ENCODE assay signal across 8 mouse cellular contexts in genomic region chr3:108536517-108537260, GRCm38 (mm10). TPM values are rescaled to one million over a fixed set of nuclear protein-coding genes. Genes with fewer than 3 reads are reported as not detected.
DNase-seq lines count a peak whose midpoint lies in the region; ATAC-seq and TF ChIP-seq lines count a peak whose summit lies in the region.

5330417C22Rik (minus strand) TSS chr3:108536536.

- no peaks in the 10 kb centered on the region for H3K9me3 ChIP-seq in G1E (replicated peaks)
- H3K9me3 ChIP-seq in forebrain, embryonic 14.5 days (replicated peaks; ENCODE audit: control insufficient read depth, low read length): no peaks in the 10 kb centered on the region
- H3K9me3 ChIP-seq in hindbrain, embryonic 16.5 days (ENCODE audit: control insufficient read depth, low read length): no peaks in the 10 kb centered on the region

- H3K27me3 ChIP-seq in G1E (ENCODE audit: insufficient read depth, low read length): peaks cover 34% of the 10 kb centered on the region
- no peaks in the 10 kb centered on the region for H3K27me3 ChIP-seq in forebrain, embryonic 14.5 days (replicated peaks; ENCODE audit: control insufficient read depth, insufficient read depth, low read length)
- peaks cover 2% of the 10 kb centered on the region; the same call in 1 of the 2 replicates for H3K27me3 ChIP-seq in hindbrain, embryonic 16.5 days (replicated peaks; ENCODE audit: control insufficient read depth, insufficient read depth, low read length)

- peak within 1 kb of the TSS; percentile 30; the same call in 1 of the 2 replicates for H3K4me3 ChIP-seq in G1E (ENCODE audit: low read depth, low read length)
- peak within 1 kb of the TSS; percentile 43 for H3K4me3 ChIP-seq in forebrain, embryonic 14.5 days (ENCODE audit: low read depth, low read length)
- H3K4me3 ChIP-seq in hindbrain, embryonic 16.5 days (ENCODE audit: low read length): peak within 1 kb of the TSS; percentile 45
- H3K4me3 ChIP-seq in left cerebral cortex, adult 2 months: peak within 1 kb of the TSS; percentile 60

- DNase-seq in G1E (ENCODE audit: low spot score): no peak
- DNase-seq in brain, embryonic 18.5 days (ENCODE audit: low read depth, low spot score): peak; percentile 79
- DNase-seq in forebrain, embryonic 14.5 days (ENCODE audit: low spot score): peak; percentile 86
- peak; percentile 91 to 93 for DNase-seq in left cerebral cortex, adult 2 months (ENCODE audit: extremely low spot score in 1 of 2, low spot score in 2 of 2)
- peak; percentile 69 for DNase-seq in lung, postnatal 36 days
- DNase-seq in right cerebral cortex, adult 2 months (ENCODE audit: low spot score in 2 of 2): peak; percentile 91

- under 1% methylated on average over 35 of the region's 35 CpGs for WGBS in forebrain, embryonic 14.5 days
- under 1% methylated on average over 34 of the region's 35 CpGs for WGBS in hindbrain, embryonic 16.5 days

- H3K4me1 ChIP-seq in G1E (ENCODE audit: insufficient read depth, low read depth, low read length): peaks cover 10% of the 10 kb centered on the region
- H3K4me1 ChIP-seq in forebrain, embryonic 14.5 days (ENCODE audit: control insufficient read depth, insufficient read depth, low read length): peaks cover 7% of the 10 kb centered on the region
- H3K4me1 ChIP-seq in hindbrain, embryonic 16.5 days (ENCODE audit: control insufficient read depth, insufficient read depth, low read depth, low read length): peaks cover 8% of the 10 kb centered on the region; the same call in 1 of the 2 replicates

- peak within 1 kb of the TSS; percentile 90 for H3K4me2 ChIP-seq in forebrain, embryonic 14.5 days (ENCODE audit: low read length)
- peak within 1 kb of the TSS; percentile 67 for H3K4me2 ChIP-seq in hindbrain, embryonic 16.5 days (ENCODE audit: low read length)

- intact Hi-C loops in left cerebral cortex, adult 2 months (cut with DNase I): loop anchor here (1.0 kb wide), 1 partner anchor 18 kb away; no protein-coding TSS in a partner anchor

- TF ChIP-seq CTCF in G1E (IDR thresholded peaks at IDR 0.05; ENCODE audit: low read depth, low read length): no peak
- no peak for TF ChIP-seq CTCF in left cerebral cortex, adult 2 months (IDR thresholded peaks at IDR 0.05)

- H3K9ac ChIP-seq in forebrain, embryonic 14.5 days (ENCODE audit: low read length): peak within 1 kb of the TSS; percentile 44
- H3K9ac ChIP-seq in hindbrain, embryonic 16.5 days (ENCODE audit: low read depth, low read length): peak within 1 kb of the TSS; percentile 67

- H3K27ac ChIP-seq in forebrain, embryonic 14.5 days (ENCODE audit: low read depth, low read length): peak within 1 kb of the TSS; percentile 46; the same call in 1 of the 2 replicates
- peak within 1 kb of the TSS; percentile 77 for H3K27ac ChIP-seq in hindbrain, embryonic 16.5 days (ENCODE audit: low read depth, low read length)
- H3K27ac ChIP-seq in left cerebral cortex, adult 2 months: peak within 1 kb of the TSS; percentile 96

- ATAC-seq in G1E (ENCODE audit: extremely low read depth, insufficient number of reproducible peaks, low FRiP score, poor library complexity, severe bottlenecking): no peak
- ATAC-seq in forebrain, embryonic 14.5 days: peak; percentile 94
- peak; percentile 98 for ATAC-seq in hindbrain, embryonic 16.5 days
- ATAC-seq in erythroid progenitor cell, adult 5-6 weeks (replicated peaks; ENCODE audit: low FRiP score, poor library complexity, severe bottlenecking): no peak

- H3K36me3 ChIP-seq in G1E (replicated peaks): no peaks in the 10 kb centered on the region
- H3K36me3 ChIP-seq in forebrain, embryonic 14.5 days (ENCODE audit: control insufficient read depth, insufficient read depth, low read length): no peaks in the 10 kb centered on the region
- H3K36me3 ChIP-seq in hindbrain, embryonic 16.5 days (ENCODE audit: control insufficient read depth, insufficient read depth, low read length): no peaks in the 10 kb centered on the region

RNA-seq across cellular contexts. Expression of gene 5330417C22Rik, which starts in this region (rescaled TPM):
- not detected in 2 replicates for total RNA-seq in G1E (2014; fragmentation: Nextera tagmentation)
- total RNA-seq in G1E (2017): under 0.01 and 0.06 TPM in 2 replicates
- polyA plus RNA-seq in G1E (2012): not detected in 2 replicates
- 8.7 and 12.2 TPM in 2 replicates for polyA plus RNA-seq in forebrain, embryonic 14.5 days (2014; fragmentation: Nextera tagmentation; extraction: Ambion mirVana)
- 16.0 and 18.5 TPM in 2 replicates for polyA plus RNA-seq in hindbrain, embryonic 16.5 days (2015; fragmentation: Nextera tagmentation; extraction: Ambion mirVana)
- total RNA-seq in left cerebral cortex, adult 2 months (2021): 10 to 100 TPM; 33.5 to 35.2 TPM
- not detected in 2 replicates for total RNA-seq in erythroid progenitor cell, adult 5-6 weeks (2015; ENCODE audit: low replicate concordance)
- total RNA-seq in erythroid progenitor cell, adult 5-6 weeks (2017; ENCODE audit: low replicate concordance): not detected in 2 replicates

Comparison
In these comparisons a context has a peak if more than half of its experiments do, and no peak if none do; other contexts are left out.
1. RNA of gene 5330417C22Rik (total RNA-seq): 33.5 to 35.2 TPM in left cerebral cortex, adult 2 months; under 0.01 to 0.06 TPM in G1E and not detected in erythroid progenitor cell, adult 5-6 weeks; every median in the first group is over 10 times any median in the second.
2. ATAC-seq: peak in forebrain, embryonic 14.5 days (single experiment) and hindbrain, embryonic 16.5 days (single experiment); none in G1E (single experiment) and erythroid progenitor cell, adult 5-6 weeks (single experiment).
3. H3K27ac ChIP-seq: peak in every context shown above with its lines; median percentile 96 in left cerebral cortex, adult 2 months; 77 in hindbrain, embryonic 16.5 days; 46 in forebrain, embryonic 14.5 days.
4. Peak in every context shown above with its lines, with median percentiles within 50 percentile points of each other: H3K4me3 ChIP-seq.